In the genomic region with DNA sequence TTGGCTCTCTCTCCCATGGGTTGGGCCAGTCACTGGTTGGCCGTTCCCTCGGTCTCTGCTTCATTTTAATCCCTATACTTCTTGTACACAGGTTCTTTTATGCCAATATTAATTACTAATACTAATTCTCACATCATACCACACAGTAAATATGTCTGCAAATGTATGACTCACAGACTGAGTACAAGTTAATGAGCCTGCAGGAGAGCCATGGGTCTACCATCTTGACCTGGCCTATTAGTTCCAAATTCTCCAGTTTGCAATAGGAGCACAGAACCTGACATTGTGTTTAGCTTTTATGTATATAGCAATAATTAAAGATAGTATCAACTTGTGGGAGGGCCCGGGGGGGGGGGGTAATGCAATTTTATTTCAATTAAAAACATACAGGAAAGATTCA, we compare ENCODE assay signal across 30 mouse cellular contexts. TPM values are rescaled to one million over a fixed set of nuclear protein-coding genes. Genes with fewer than 3 reads are reported as not detected.
DNase-seq lines count a peak whose midpoint lies in the region; ATAC-seq lines count a peak whose summit lies in the region.
"Had no signal": no experiment of that assay in that cellular context is flagged by ENCODE, and none has a peak within 500 bp of the region (broad histone marks: within the 10 kb centered on the region; RNA-seq: fewer than 3 reads in every experiment).

No protein-coding gene starts in this region.

- H3K4me3 ChIP-seq in forebrain, embryonic 16.5 days (replicated peaks; ENCODE audit: low read length), result no peak overlapping the region
- H3K4me3 ChIP-seq in forebrain, embryonic 10.5 days, result no peak overlapping the region
- H3K4me3 ChIP-seq in hindbrain, embryonic 16.5 days (ENCODE audit: low read length), result no peak overlapping the region
- H3K4me3 ChIP-seq in hindbrain, embryonic 12.5 days, result no peak overlapping the region
- H3K4me3 ChIP-seq in limb, embryonic 15.5 days, result no peak overlapping the region
- no peak overlapping the region for H3K4me3 ChIP-seq in limb, embryonic 10.5 days
- H3K4me3 ChIP-seq: embryonic facial prominence, embryonic 10.5 days; embryonic facial prominence, embryonic 13.5 days; erythroblast, embryonic 14.5 days; heart, embryonic 12.5 days; heart, embryonic 15.5 days; hindbrain, embryonic 10.5 days; hindbrain, embryonic 15.5 days had no signal

- WGBS in forebrain, embryonic 16.5 days, result 87% methylated on average over 3 of the region's 3 CpGs
- 90% methylated on average over 3 of the region's 3 CpGs for WGBS in forebrain, embryonic 10.5 days
- 89% methylated on average over 3 of the region's 3 CpGs for WGBS in hindbrain, embryonic 16.5 days
- 91% methylated on average over 3 of the region's 3 CpGs for whole genome bisulfite sequencing in hindbrain, embryonic 12.5 days
- 91% methylated on average over 3 of the region's 3 CpGs for WGBS in limb, embryonic 15.5 days
- 89% methylated on average over 3 of the region's 3 CpGs for WGBS in limb, embryonic 10.5 days

- H3K9me3 ChIP-seq in forebrain, embryonic 16.5 days (ENCODE audit: control insufficient read depth, low read length), result no peaks in the 10 kb centered on the region
- H3K9me3 ChIP-seq in forebrain, embryonic 10.5 days, result no peaks in the 10 kb centered on the region
- H3K9me3 ChIP-seq in hindbrain, embryonic 16.5 days (ENCODE audit: control insufficient read depth, low read length), result 0 out of 2 replicates have a peak, but pooled peaks cover 2% of the 10 kb centered on the region
- H3K9me3 ChIP-seq in hindbrain, embryonic 12.5 days (replicated peaks), result no peaks in the 10 kb centered on the region
- H3K9me3 ChIP-seq in limb, embryonic 15.5 days, result no peaks in the 10 kb centered on the region
- no peaks in the 10 kb centered on the region for H3K9me3 ChIP-seq in limb, embryonic 10.5 days (replicated peaks)
- H3K9me3 ChIP-seq: embryonic facial prominence, embryonic 10.5 days; heart, embryonic 15.5 days; hindbrain, embryonic 10.5 days; hindbrain, embryonic 15.5 days had no signal

- no peak overlapping the region for H3K4me2 ChIP-seq in forebrain, embryonic 16.5 days (ENCODE audit: low read length)
- no peak overlapping the region for H3K4me2 ChIP-seq in hindbrain, embryonic 16.5 days (ENCODE audit: low read length)
- no peak overlapping the region for H3K4me2 ChIP-seq in hindbrain, embryonic 12.5 days (replicated peaks)
- H3K4me2 ChIP-seq in limb, embryonic 15.5 days, result no peak overlapping the region
- H3K4me2 ChIP-seq: embryonic facial prominence, embryonic 13.5 days; heart, embryonic 12.5 days; heart, embryonic 15.5 days; hindbrain, embryonic 15.5 days had no signal

- H3K27ac ChIP-seq in forebrain, embryonic 16.5 days (ENCODE audit: low read length), result no peak overlapping the region
- H3K27ac ChIP-seq in forebrain, embryonic 10.5 days, result no peak overlapping the region
- no peak overlapping the region for H3K27ac ChIP-seq in hindbrain, embryonic 16.5 days (ENCODE audit: low read depth, low read length)
- H3K27ac ChIP-seq in hindbrain, embryonic 12.5 days, result no peak overlapping the region
- H3K27ac ChIP-seq in limb, embryonic 15.5 days, result no peak overlapping the region
- no peak overlapping the region for H3K27ac ChIP-seq in limb, embryonic 10.5 days
- H3K27ac ChIP-seq: embryonic facial prominence, embryonic 10.5 days; embryonic facial prominence, embryonic 13.5 days; heart, embryonic 15.5 days; hindbrain, embryonic 10.5 days; hindbrain, embryonic 15.5 days had no signal

- H3K27me3 ChIP-seq in forebrain, embryonic 16.5 days (replicated peaks; ENCODE audit: control insufficient read depth, insufficient read depth, low read length), result no peaks in the 10 kb centered on the region
- H3K27me3 ChIP-seq in forebrain, embryonic 10.5 days (ENCODE audit: poor library complexity, severe bottlenecking), result no peaks in the 10 kb centered on the region
- H3K27me3 ChIP-seq in hindbrain, embryonic 16.5 days (replicated peaks; ENCODE audit: control insufficient read depth, insufficient read depth, low read length), result no peaks in the 10 kb centered on the region
- H3K27me3 ChIP-seq in hindbrain, embryonic 12.5 days, result no peaks in the 10 kb centered on the region
- H3K27me3 ChIP-seq in limb, embryonic 15.5 days, result no peaks in the 10 kb centered on the region
- no peaks in the 10 kb centered on the region for H3K27me3 ChIP-seq in limb, embryonic 10.5 days (ENCODE audit: low read depth, poor library complexity, severe bottlenecking)
- H3K27me3 ChIP-seq: embryonic facial prominence, embryonic 13.5 days; heart, embryonic 12.5 days; heart, embryonic 15.5 days; hindbrain, embryonic 15.5 days had no signal

- no peak overlapping the region for H3K9ac ChIP-seq in forebrain, embryonic 16.5 days (replicated peaks; ENCODE audit: low read depth, low read length)
- no peak overlapping the region for H3K9ac ChIP-seq in hindbrain, embryonic 16.5 days (ENCODE audit: low read depth, low read length)
- no peak overlapping the region for H3K9ac ChIP-seq in hindbrain, embryonic 12.5 days
- no peak overlapping the region for H3K9ac ChIP-seq in limb, embryonic 15.5 days
- H3K9ac ChIP-seq: embryonic facial prominence, embryonic 13.5 days; heart, embryonic 12.5 days; heart, embryonic 15.5 days; hindbrain, embryonic 15.5 days had no signal

- 0 out of 2 replicates have a peak, but pooled peaks have one; percentile 11 for ATAC-seq in forebrain, embryonic 16.5 days
- 0 out of 2 replicates have a peak, but pooled peaks have one; percentile 3 for ATAC-seq in hindbrain, embryonic 16.5 days
- ATAC-seq in hindbrain, embryonic 12.5 days (ENCODE audit: low FRiP score), result no peak
- ATAC-seq in limb, embryonic 15.5 days (ENCODE audit: insufficient number of reproducible peaks, low FRiP score, low TSS enrichment, low read depth), result 0 out of 2 replicates have a peak, but pooled peaks have one; percentile 30
- 0 out of 2 replicates have a peak, but pooled peaks have one; percentile 18 for ATAC-seq in megakaryocyte progenitor cell, adult 5-6 weeks (replicated peaks; ENCODE audit: poor library complexity)
- no peak for ATAC-seq in frontal cortex, adult (ENCODE audit: low TSS enrichment)
- ATAC-seq: activated CD4-positive, CD25-positive, alpha-beta regulatory T cell, adult 4 months; CD4-positive, CD25-positive, alpha-beta regulatory T cell, adult 4 months; inflammation-experienced regulatory T-cells, adult 6 months; intestine, postnatal 0 days had no signal

- no peaks in the 10 kb centered on the region; the same call in 1 of the 2 replicates for H3K4me1 ChIP-seq in forebrain, embryonic 16.5 days (replicated peaks; ENCODE audit: control insufficient read depth, insufficient read depth, low read length)
- no peaks in the 10 kb centered on the region for H3K4me1 ChIP-seq in forebrain, embryonic 10.5 days
- H3K4me1 ChIP-seq in hindbrain, embryonic 16.5 days (ENCODE audit: control insufficient read depth, insufficient read depth, low read depth, low read length), result no peaks in the 10 kb centered on the region
- no peaks in the 10 kb centered on the region for H3K4me1 ChIP-seq in hindbrain, embryonic 12.5 days
- no peaks in the 10 kb centered on the region for H3K4me1 ChIP-seq in limb, embryonic 15.5 days
- no peaks in the 10 kb centered on the region for H3K4me1 ChIP-seq in limb, embryonic 10.5 days
- H3K4me1 ChIP-seq: embryonic facial prominence, embryonic 10.5 days; embryonic facial prominence, embryonic 13.5 days; heart, embryonic 12.5 days; heart, embryonic 15.5 days; hindbrain, embryonic 10.5 days; hindbrain, embryonic 15.5 days had no signal

- DNase-seq in forebrain, embryonic 10.5 days (ENCODE audit: extremely low spot score, low spot score), result no peak
- DNase-seq in limb, embryonic 10.5 days (ENCODE audit: low spot score), result no peak
- DNase-seq: adrenal gland, adult 8-10 months; adrenal gland, postnatal 25 days; cerebellum, adult 11-12 months; cerebellum, adult 8-10 months; cerebellum, postnatal 10 days; cerebellum, postnatal 36 days; embryo, embryonic 11 days; gastrocnemius, postnatal 25 days; heart, adult 18-20 months; heart, postnatal 10 days; heart, postnatal 36 days had no signal

- peaks cover 6% of the 10 kb centered on the region; the same call in 1 of the 2 replicates for H3K36me3 ChIP-seq in forebrain, embryonic 16.5 days (ENCODE audit: control insufficient read depth, insufficient read depth)
- peaks cover 53% of the 10 kb centered on the region for H3K36me3 ChIP-seq in forebrain, embryonic 10.5 days (replicated peaks)
- 0 out of 2 replicates have a peak, but pooled peaks cover 5% of the 10 kb centered on the region for H3K36me3 ChIP-seq in hindbrain, embryonic 16.5 days (ENCODE audit: control insufficient read depth, insufficient read depth, low read length)
- peaks cover 24% of the 10 kb centered on the region for H3K36me3 ChIP-seq in hindbrain, embryonic 12.5 days
- peaks cover 27% of the 10 kb centered on the region for H3K36me3 ChIP-seq in limb, embryonic 15.5 days
- peaks cover 47% of the 10 kb centered on the region for H3K36me3 ChIP-seq in limb, embryonic 10.5 days

RNA-seq across cellular contexts. Expression of gene Amd1, which starts 17.0 kb away (rescaled TPM):
- 46.3 and 47.0 TPM in 2 replicates for polyA plus RNA-seq in forebrain, embryonic 16.5 days (2015; fragmentation: Nextera tagmentation; extraction: Ambion mirVana)
- 93.7 and 96.8 TPM in 2 replicates for polyA plus RNA-seq in forebrain, embryonic 10.5 days (2016; fragmentation: Nextera tagmentation; extraction: Ambion mirVana)
- 35.5 and 40.4 TPM in 2 replicates for polyA plus RNA-seq in hindbrain, embryonic 16.5 days (2015; fragmentation: Nextera tagmentation; extraction: Ambion mirVana)
- 53.7 and 57.7 TPM in 2 replicates for polyA plus RNA-seq in hindbrain, embryonic 12.5 days (2016; fragmentation: Nextera tagmentation; extraction: Ambion mirVana)
- 45.8 and 46.0 TPM in 2 replicates for polyA plus RNA-seq in limb, embryonic 15.5 days (2015; fragmentation: Nextera tagmentation; extraction: Ambion mirVana)
- polyA plus RNA-seq in limb, embryonic 10.5 days (2016; fragmentation: Nextera tagmentation; extraction: Ambion mirVana), result 83.3 and 94.6 TPM in 2 replicates
- total RNA-seq in megakaryocyte progenitor cell, adult 5-6 weeks (2015), result 153 and 160 TPM in 2 replicates
- total RNA-seq in megakaryocyte progenitor cell, adult 5-6 weeks (2017), result 170 and 202 TPM in 2 replicates

RNA-seq across cellular contexts. Expression of gene Gtf3c6, which starts 27.1 kb away (rescaled TPM):
- 85.4 and 88.5 TPM in 2 replicates for polyA plus RNA-seq in forebrain, embryonic 16.5 days (2015; fragmentation: Nextera tagmentation; extraction: Ambion mirVana)
- polyA plus RNA-seq in forebrain, embryonic 10.5 days (2016; fragmentation: Nextera tagmentation; extraction: Ambion mirVana), result 150 TPM in 2 replicates
- polyA plus RNA-seq in hindbrain, embryonic 16.5 days (2015; fragmentation: Nextera tagmentation; extraction: Ambion mirVana), result 64.9 and 67.9 TPM in 2 replicates
- polyA plus RNA-seq in hindbrain, embryonic 12.5 days (2016; fragmentation: Nextera tagmentation; extraction: Ambion mirVana), result 135 and 136 TPM in 2 replicates
- polyA plus RNA-seq in limb, embryonic 15.5 days (2015; fragmentation: Nextera tagmentation; extraction: Ambion mirVana), result 79.9 and 85.3 TPM in 2 replicates
- 165 and 182 TPM in 2 replicates for polyA plus RNA-seq in limb, embryonic 10.5 days (2016; fragmentation: Nextera tagmentation; extraction: Ambion mirVana)
- 69.0 and 87.6 TPM in 2 replicates for total RNA-seq in megakaryocyte progenitor cell, adult 5-6 weeks (2015)
- 219 and 265 TPM in 2 replicates for total RNA-seq in megakaryocyte progenitor cell, adult 5-6 weeks (2017)

RNA-seq across cellular contexts. Expression of gene Rpf2, which starts 38.2 kb away (rescaled TPM):
- 76.7 and 80.5 TPM in 2 replicates for polyA plus RNA-seq in forebrain, embryonic 16.5 days (2015; fragmentation: Nextera tagmentation; extraction: Ambion mirVana)
- 98.0 and 101 TPM in 2 replicates for polyA plus RNA-seq in forebrain, embryonic 10.5 days (2016; fragmentation: Nextera tagmentation; extraction: Ambion mirVana)
- polyA plus RNA-seq in hindbrain, embryonic 16.5 days (2015; fragmentation: Nextera tagmentation; extraction: Ambion mirVana), result 63.5 and 64.0 TPM in 2 replicates
- polyA plus RNA-seq in hindbrain, embryonic 12.5 days (2016; fragmentation: Nextera tagmentation; extraction: Ambion mirVana), result 65.4 and 67.0 TPM in 2 replicates
- polyA plus RNA-seq in limb, embryonic 15.5 days (2015; fragmentation: Nextera tagmentation; extraction: Ambion mirVana), result 50.8 and 51.5 TPM in 2 replicates
- 85.2 and 106 TPM in 2 replicates for polyA plus RNA-seq in limb, embryonic 10.5 days (2016; fragmentation: Nextera tagmentation; extraction: Ambion mirVana)
- 97.3 and 109 TPM in 2 replicates for total RNA-seq in megakaryocyte progenitor cell, adult 5-6 weeks (2015)
- total RNA-seq in megakaryocyte progenitor cell, adult 5-6 weeks (2017), result 184 and 213 TPM in 2 replicates

RNA-seq across cellular contexts. Expression of gene Cdk19, which starts 54.4 kb away (rescaled TPM):
- polyA plus RNA-seq in forebrain, embryonic 16.5 days (2015; fragmentation: Nextera tagmentation; extraction: Ambion mirVana), result 19.6 and 23.9 TPM in 2 replicates
- 3.8 and 4.7 TPM in 2 replicates for polyA plus RNA-seq in forebrain, embryonic 10.5 days (2016; fragmentation: Nextera tagmentation; extraction: Ambion mirVana)
- polyA plus RNA-seq in hindbrain, embryonic 16.5 days (2015; fragmentation: Nextera tagmentation; extraction: Ambion mirVana), result 9.6 and 11.0 TPM in 2 replicates
- polyA plus RNA-seq in hindbrain, embryonic 12.5 days (2016; fragmentation: Nextera tagmentation; extraction: Ambion mirVana), result 15.0 and 16.7 TPM in 2 replicates
- 8.1 and 10.2 TPM in 2 replicates for polyA plus RNA-seq in limb, embryonic 15.5 days (2015; fragmentation: Nextera tagmentation; extraction: Ambion mirVana)
- polyA plus RNA-seq in limb, embryonic 10.5 days (2016; fragmentation: Nextera tagmentation; extraction: Ambion mirVana), result 5.0 and 9.0 TPM in 2 replicates
- total RNA-seq in megakaryocyte progenitor cell, adult 5-6 weeks (2015), result 47.8 and 49.0 TPM in 2 replicates
- total RNA-seq in megakaryocyte progenitor cell, adult 5-6 weeks (2017), result 38.6 and 39.0 TPM in 2 replicates

Comparison
In these comparisons a context has a peak if more than half of its experiments do, and no peak if none do; other contexts are left out.
1. ATAC-seq: peak in forebrain, embryonic 16.5 days (single experiment), hindbrain, embryonic 16.5 days (single experiment), limb, embryonic 15.5 days (single experiment) and megakaryocyte progenitor cell, adult 5-6 weeks (single experiment); none in hindbrain, embryonic 12.5 days (single experiment) and frontal cortex, adult (single experiment).